Mouse (Mus musculus) G1E (cell line): ENCODE results near the gene Ccnjl.

Experiments
- CTCF ChIP-seq: IDR thresholded peaks from 2 replicates; pipeline ENCODE4 v1.5.1; 2012; ENCODE audit warnings: low read depth, low read length, inconsistent platforms, mixed read lengths
- GATA1 ChIP-seq: IDR thresholded peaks from 2 replicates; pipeline ENCODE4 v1.6.1; 2012; ENCODE audit warnings: borderline replicate concordance, low read length, inconsistent platforms, mixed read lengths
- TAL1 ChIP-seq: conservative IDR thresholded peaks from 2 replicates; pipeline ENCODE4 v1.6.1; 2012; ENCODE audit warnings: low read depth, low read length, inconsistent platforms, mixed read lengths

GRCm38 (mm10) chr11:43608440-43608839 is 79.9 kb downstream of the Ccnjl start:
- TF ChIP-seq TAL1: no peak
- TF ChIP-seq CTCF: no peak
- no peak for TF ChIP-seq GATA1
